Mouse (Mus musculus): ENCODE measurements at regions not wholly inside any gene's neighbourhood (a gene's known extent, or its start where the extent isn't known, plus 50 kb on each side); places are given as distances from the start of the nearest gene placed in this dataset.

DNA sequence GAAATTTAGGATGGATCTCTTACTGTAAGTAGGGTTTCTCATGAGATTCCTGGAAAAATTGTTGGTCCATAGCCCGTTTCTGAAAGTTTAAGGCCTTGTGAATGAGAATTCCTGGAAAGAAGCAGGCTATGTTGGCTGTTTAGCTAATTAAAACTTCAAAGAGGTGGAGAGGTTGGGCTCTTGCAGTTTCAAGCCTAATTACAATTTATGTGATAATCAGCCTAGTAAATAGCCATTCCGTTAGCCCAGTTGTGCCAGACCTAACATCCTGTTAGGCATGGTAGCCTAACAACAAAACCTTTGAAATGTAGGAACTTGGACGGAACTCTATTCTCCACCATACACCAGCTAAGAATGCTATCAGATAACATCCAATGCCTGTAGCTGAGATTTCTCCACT, 235.0 kb downstream of the Fam43a start:
- POLR2A ChIA-PET = interaction anchor here in 2 of 4 experiments (0.6 to 2.9 kb wide), 13 partner anchors 7 to 263 kb away, joined by 3 to 21 read pairs (median 4); partner anchors contain the start of gene Fam43a (in 1 of the 2)
- CTCF ChIA-PET = interaction anchor here in 3 of 4 experiments (0.6 to 1.3 kb wide), 3 partner anchors 9 to 314 kb away, joined by 3 read pairs; no protein-coding TSS in a partner anchor

DNA sequence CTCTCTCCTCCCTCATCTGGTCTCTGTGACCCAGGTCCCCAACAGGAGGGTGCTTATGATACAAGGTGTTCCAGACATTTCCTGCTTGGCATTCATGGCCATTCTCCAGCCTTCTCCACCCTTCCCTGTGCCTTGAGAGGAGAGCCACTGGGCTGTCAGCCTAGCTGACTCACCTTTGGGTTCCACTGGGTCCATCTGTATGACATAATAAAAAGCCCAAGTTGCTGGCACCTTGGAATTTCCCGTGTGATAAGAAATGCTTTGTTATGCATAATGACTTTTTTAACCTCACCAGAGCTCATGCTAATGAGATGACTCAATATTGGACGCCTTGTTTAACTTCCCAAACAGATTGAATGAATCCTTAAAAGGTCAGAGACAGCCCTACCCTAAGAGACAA, 236.2 kb downstream of the Fam43a start:
- POLR2A ChIA-PET = interaction anchor here in 2 of 4 experiments (1.3 to 2.9 kb wide), 8 partner anchors 9 to 236 kb away, joined by 3 to 21 read pairs (median 4); partner anchors contain the start of gene Fam43a (in 1 of the 2)
- CTCF ChIA-PET = no interaction called here

DNA sequence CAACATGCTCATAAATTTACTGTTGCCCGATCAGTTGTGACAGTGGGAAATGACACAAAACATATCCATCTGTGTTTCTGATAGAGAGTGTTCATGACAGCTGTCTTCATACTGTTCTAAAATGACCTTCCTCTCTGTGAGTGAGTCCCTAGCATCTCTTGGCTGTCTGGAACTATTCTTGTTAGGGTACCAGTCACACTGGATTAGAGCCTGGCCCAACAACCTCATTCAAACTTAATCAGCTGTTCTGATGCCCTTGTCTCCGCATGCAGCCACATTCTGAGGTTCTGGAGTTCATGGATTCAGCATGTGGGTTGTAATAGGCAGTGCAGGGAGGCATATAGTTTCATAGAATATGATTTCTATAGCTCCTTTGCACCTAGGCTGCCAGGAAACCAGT, 238.4 kb downstream of the Xxylt1 start:
- POLR2A ChIA-PET = no interaction called here

DNA sequence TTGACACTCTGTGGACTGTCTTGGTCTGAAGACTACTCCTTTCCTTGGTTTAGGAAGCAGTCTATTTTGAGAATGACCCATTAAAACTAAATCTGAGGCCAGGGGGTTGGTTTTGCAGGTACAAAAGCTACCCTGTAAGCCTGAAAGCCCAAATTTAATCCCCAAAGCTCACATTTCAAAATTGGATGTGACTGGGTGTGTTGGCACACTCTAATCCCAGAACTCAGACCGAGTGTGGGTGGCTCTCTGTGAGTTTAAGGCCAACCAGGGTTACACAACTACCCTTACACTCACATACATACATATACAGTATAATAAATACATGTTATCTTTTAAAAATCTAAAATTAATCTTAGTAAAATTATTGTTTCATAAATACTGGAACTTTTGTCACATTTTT, 228.6 kb downstream of the Xxylt1 start:
- ChIA-PET CTCF (no interaction called here), POLR2A (interaction anchor here in 1 of 4 experiments (1.2 kb wide), 1 partner anchor 252 kb away, joined by 4 read pairs; no protein-coding TSS in a partner anchor)

More for the DNA sequence above, 238.4 kb downstream of the Xxylt1 start:
- CTCF ChIA-PET = no interaction called here

DNA sequence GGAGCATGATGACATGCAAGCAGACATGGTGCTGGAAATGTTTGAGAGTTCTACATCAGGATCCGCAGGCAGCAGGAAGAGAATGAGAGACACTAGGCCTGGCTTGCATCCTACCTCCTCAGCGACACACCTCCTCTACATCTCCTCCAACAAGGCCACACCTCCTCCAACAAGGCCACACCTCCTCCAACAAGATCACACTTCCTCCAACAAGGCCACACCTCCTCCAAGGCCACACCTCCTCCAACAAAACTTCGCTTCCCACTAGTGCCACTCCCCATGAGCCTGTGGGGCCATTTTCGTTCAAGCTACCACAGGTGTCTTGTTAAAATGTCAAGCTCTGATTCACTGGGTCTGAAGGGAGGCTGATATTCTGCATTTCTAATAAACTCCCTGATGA, 226.5 kb downstream of the Xxylt1 start:
- ChIA-PET POLR2A (interaction anchor here in 2 of 4 experiments (0.5 to 0.6 kb wide), 3 partner anchors 31 to 133 kb away, joined by 3 read pairs; no protein-coding TSS in a partner anchor), CTCF (no interaction called here)

DNA sequence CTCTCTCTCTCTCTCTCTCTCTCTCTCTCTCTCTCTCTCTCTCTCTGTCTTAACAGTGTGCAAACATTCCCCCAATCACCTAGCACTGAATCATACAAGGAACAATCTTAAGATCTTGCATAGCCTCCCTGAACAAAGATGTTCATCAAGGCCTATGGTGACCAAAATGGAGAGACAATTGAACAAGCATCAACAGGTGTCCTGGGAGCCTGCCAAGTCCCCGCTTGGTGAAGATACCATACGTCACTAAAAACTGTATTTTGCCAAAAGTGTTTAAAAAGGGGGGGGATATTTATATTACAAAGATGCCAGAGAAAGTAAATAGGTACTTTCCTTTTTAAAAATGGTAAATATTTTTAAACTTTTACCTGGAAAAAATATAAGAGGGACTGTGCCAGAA, 223.6 kb downstream of the Xxylt1 start:
- ChIA-PET POLR2A (interaction anchor here in 1 of 4 experiments (0.5 kb wide), 1 partner anchor 111 kb away, joined by 3 read pairs; no protein-coding TSS in a partner anchor), CTCF (no interaction called here)

DNA sequence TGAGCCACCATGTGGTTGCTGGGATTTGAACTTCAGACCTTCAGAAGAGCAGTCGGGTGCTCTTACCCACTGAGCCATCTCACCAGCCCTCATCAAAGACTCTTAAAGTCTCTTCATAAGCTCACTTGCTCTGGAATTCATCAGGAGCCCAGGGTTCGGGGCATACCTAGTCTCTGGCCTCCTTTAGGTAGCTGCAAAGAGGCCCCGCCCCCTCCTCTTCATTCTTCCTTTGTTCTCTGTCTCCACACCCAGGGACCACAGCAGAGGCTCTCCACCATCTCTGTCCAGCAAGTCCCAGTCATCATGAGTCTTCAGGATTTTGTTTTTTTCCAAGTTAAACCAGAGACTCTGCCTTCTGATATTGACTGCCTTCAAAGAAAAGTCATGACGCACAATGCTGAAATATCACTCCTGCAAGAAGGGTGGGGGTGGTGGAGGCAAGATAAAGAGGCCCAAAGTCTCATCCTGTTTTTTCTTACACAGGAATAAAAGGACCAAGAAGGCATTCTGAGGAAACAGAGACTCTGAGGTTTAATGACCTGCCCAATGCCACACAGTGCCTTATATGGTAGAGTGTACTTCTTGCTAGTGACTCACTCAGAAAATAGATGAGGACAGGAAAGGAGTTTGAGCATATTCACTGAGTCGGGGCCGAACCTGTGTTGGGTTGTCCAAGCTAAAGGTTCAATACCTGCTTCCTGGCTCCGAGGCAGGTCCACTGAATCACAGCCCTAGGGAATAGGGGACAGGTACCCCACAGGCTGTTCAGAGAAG, 211.9 kb downstream of the Xxylt1 start:
- ChIA-PET CTCF (interaction anchor here in 2 of 4 experiments (1.0 to 1.3 kb wide), 4 partner anchors 49 to 555 kb away, joined by 3 to 4 read pairs (median 3); no protein-coding TSS in a partner anchor), POLR2A (interaction anchor here in 2 of 4 experiments (0.7 to 1.2 kb wide), 3 partner anchors 66 to 683 kb away, joined by 3 read pairs; no protein-coding TSS in a partner anchor)

DNA sequence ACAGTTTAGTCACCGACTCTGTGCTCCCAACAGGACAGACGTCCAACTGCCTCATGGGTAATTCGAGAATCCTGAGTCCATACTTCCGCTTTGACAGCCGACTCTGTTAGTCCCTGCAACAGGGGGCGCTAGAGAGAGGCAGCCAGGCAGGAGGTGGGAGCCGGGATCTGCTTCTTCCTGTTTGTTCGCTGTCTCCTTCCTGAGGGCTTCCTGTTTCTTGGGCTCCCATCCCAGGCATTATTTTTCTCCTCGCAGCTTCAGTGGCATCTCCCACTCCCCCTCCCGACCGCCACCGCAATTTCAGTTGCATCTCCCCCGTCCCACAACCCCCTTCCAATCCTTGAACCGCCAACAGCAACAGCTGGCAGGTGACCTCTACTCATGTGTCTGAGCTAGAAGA, 211.1 kb downstream of the Xxylt1 start:
- ChIA-PET POLR2A (interaction anchor here in 3 of 4 experiments (0.6 to 1.2 kb wide), 15 partner anchors 10 to 554 kb away, joined by 3 to 7 read pairs (median 3); partner anchors contain the start of gene Fam43a (in 1 of the 3)), CTCF (interaction anchor here (0.6 to 2.0 kb wide), 17 partner anchors 11 to 1839 kb away, joined by 3 to 20 read pairs (median 4); no protein-coding TSS in a partner anchor)

DNA sequence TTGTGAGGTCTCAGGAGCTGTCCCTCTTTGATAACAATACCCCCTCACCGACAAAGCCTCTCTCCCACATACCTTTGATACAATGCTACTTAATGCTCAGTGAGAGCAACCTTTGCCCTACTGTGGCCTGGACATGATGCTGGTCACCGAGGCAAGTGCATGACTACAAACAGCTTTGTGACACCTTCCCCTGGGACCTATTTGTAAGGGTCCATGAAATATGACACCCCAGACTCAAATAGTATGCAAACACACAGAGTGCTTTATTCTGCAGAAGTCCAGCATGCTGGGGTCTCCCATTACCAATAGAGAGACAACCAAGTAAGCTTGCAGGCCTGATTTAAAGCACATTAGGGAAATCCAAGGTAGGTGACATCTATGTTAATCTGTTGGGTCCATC, 210.6 kb downstream of the Xxylt1 start:
- ChIA-PET CTCF (interaction anchor here (0.6 to 2.0 kb wide), 18 partner anchors 11 to 1838 kb away, joined by 3 to 20 read pairs (median 4); no protein-coding TSS in a partner anchor), POLR2A (interaction anchor here in 3 of 4 experiments (0.6 to 1.5 kb wide), 16 partner anchors 10 to 554 kb away, joined by 3 to 7 read pairs (median 3); partner anchors contain the start of genes Fam43a (in 1 of the 3) and Xxylt1 (in 1 of the 3))

DNA sequence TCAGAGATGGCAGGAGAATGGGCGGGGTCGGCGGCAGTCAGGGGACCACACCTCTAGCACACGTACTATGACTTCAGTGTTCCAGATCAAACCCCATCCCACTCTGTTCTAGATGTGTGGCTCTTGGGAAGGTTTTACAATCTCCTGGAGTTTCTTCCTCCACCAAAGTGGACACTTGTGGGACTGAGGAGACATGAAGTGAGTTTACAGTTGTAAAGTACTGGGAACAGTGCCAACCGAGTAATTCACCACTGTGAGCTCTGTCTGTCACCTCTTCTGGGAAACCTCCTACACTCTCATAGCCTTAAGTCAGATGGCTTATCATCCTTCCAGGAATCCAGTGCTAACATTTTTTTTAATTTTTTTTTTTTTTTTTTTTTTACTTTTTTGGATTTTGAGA, 209.1 kb downstream of the Xxylt1 start:
- ChIA-PET CTCF (interaction anchor here in 2 of 4 experiments (0.7 kb wide), 2 partner anchors 11 to 333 kb away, joined by 3 to 8 read pairs; no protein-coding TSS in a partner anchor), POLR2A (interaction anchor here in 3 of 4 experiments (0.5 to 2.3 kb wide), 6 partner anchors 10 to 863 kb away, joined by 3 to 9 read pairs (median 4); no protein-coding TSS in a partner anchor)

DNA sequence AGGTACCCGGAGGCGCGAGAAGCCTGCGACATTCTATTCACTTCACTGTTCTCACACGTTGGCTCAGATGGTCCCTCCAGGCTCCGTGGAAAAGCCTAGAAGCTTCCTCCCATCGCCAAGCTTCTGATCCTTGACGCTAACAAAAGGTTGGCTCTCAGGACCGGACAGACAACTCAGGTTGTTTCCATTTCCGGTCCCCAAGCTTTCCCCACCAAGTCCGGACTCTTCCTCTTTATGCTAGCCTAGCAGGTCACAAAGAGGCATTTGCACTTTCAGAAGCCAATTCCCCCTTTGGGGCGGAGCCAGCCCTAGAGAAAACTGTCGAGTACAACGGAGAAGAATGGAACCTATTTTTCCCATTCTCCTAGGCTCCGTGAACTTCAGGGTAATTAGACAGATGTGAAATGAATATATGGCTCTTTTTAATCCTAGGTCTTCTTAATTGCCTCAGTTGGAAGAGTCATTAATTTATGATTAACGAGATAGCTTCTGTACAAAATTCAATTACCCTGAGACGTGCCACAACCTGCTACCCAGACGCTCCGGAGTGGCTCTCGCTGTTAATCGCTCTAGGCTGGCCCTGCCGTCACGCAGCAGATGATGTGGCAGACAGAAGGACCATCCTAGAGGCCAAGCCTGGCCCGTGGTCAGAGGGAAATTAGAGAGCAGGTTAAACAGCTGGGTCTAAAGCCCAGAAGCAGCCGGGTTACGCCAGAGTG, 207.6 kb downstream of the Xxylt1 start:
- ChIA-PET POLR2A (interaction anchor here in 2 of 4 experiments (0.6 to 2.3 kb wide), 6 partner anchors 17 to 273 kb away, joined by 3 to 9 read pairs (median 3); no protein-coding TSS in a partner anchor), CTCF (interaction anchor here in 3 of 4 experiments (0.6 to 1.1 kb wide), 3 partner anchors 201 to 718 kb away, joined by 3 to 4 read pairs (median 3); no protein-coding TSS in a partner anchor)

DNA sequence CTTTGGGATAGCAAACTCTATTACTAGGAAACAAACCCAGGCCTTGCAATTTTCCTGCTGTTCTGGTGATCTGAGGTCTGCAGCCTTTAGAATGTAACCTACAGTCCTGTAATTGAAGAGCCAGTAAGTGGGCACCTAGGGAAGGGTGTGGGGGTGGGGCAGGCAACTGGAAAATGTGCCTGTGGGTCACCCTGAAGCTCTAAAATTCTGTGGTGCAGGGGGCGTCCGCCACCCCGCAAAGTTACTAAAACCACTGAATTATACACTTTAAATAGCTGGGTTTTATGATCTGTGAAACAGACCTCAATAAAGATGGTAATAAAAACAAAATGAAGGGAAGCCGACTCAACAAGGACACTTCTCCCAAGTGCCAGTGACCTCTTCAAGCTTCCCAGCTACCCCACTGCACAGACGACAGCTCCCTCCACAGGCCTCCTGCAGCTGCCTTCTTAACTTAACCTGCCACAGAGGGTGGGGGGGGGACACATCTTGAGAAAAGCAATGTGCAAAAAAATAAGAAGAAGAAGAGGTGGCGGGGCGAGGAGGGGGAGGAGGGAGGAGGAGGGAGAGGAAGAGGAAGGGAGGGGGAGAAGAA, 205.9 kb downstream of the Xxylt1 start:
- CTCF ChIA-PET = interaction anchor here in 3 of 4 experiments (0.6 to 0.8 kb wide), 4 partner anchors 87 to 274 kb away, joined by 3 to 11 read pairs (median 6); no protein-coding TSS in a partner anchor
- POLR2A ChIA-PET = interaction anchor here in 2 of 4 experiments (0.6 to 0.8 kb wide), 2 partner anchors 106 to 183 kb away, joined by 3 to 4 read pairs; no protein-coding TSS in a partner anchor

DNA sequence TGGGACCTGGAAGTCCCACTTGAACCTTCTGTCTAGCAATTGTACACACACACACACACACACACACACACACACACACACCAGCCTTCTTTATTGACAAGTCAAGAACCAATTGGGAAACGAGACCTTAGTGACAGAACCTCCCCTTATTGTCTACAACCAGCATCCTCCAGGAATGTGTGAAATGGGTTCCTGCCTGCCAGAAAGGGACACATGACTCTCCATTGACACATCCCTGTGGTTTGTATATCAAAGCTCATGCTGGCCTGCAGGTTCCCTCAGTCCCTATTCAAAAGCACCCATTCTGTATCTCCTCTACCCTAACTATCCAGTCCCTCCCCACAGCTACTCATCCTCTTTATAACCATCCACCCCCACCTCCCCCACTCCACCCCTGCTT, 202.4 kb downstream of the Xxylt1 start:
- ChIA-PET CTCF (interaction anchor here in 1 of 4 experiments (0.7 kb wide), 1 partner anchor 78 kb away, joined by 3 read pairs; no protein-coding TSS in a partner anchor), POLR2A (interaction anchor here in 1 of 4 experiments (0.7 to 1.0 kb wide), 2 partner anchors 19 to 85 kb away, joined by 3 to 5 read pairs; no protein-coding TSS in a partner anchor)

DNA sequence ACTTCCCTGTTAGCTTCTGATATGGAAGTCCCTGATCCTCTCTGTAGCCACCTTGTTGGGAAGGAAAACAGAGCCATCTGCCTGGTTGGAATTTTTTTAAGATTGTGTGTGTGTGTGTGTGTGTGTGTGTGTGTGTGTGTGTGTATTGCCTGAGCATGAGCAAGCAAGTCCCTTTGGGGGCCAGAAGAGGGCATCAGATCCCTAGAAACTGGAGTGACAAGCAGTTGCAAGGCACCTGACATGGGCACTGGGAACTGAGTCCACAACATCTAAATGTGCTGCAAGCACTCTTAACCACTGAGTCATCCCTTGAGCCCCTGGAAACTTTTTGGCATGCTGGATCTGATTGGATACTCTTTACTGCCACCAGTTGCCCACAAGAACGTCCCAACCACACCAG, 201.4 kb downstream of the Xxylt1 start:
- POLR2A ChIA-PET = interaction anchor here in 3 of 4 experiments (0.6 to 0.8 kb wide), 4 partner anchors 72 to 555 kb away, joined by 3 to 5 read pairs (median 4); no protein-coding TSS in a partner anchor
- CTCF ChIA-PET = interaction anchor here in 1 of 4 experiments (0.6 kb wide), 1 partner anchor 347 kb away, joined by 3 read pairs; no protein-coding TSS in a partner anchor

DNA sequence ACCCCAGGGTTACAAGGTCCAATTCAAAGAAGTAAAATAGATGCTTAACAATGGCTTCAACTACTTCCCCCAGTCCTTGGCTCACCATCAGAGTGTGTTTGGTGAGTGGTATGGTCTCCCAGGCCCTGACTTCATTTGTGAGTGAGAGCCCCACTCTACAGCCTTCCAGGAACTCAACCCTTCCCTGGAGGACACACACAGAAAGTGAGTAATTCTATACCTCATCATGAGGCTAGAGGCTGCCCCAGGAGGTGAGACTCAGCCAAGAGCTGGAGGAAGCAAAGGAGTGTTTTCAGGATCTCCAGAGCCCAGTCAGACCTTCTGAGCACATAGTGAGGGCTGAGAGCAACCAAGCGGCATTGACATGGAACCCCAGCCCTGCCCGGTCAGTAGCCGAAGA, 200.6 kb downstream of the Xxylt1 start:
- ChIA-PET CTCF (interaction anchor here in 1 of 4 experiments (0.5 kb wide), 1 partner anchor 61 kb away, joined by 11 read pairs; no protein-coding TSS in a partner anchor), POLR2A (interaction anchor here in 2 of 4 experiments (0.7 to 1.8 kb wide), 2 partner anchors 10 to 281 kb away, joined by 3 to 7 read pairs; partner anchors contain the start of gene Fam43a (in 1 of the 2))

DNA sequence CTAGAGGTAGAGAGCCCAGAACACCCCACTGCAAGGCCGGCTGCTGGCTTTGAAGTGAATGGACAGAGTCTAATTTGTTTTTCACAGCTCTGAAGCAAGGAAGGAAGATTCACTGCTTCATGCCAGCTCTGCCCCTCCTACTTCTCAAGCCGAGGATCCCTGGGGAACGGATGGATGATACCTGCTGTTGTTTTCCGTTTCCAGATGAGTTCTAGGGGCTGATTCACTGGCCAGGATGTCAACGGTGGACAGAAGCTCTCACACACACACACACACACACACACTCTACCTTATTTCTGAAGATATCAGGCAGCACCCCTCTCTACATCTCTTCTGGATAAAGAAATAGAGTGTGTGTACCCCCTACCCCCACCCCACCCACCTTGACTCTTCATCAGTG, 200.0 kb downstream of the Xxylt1 start:
- POLR2A ChIA-PET = interaction anchor here in 3 of 4 experiments (0.7 to 1.8 kb wide), 4 partner anchors 9 to 281 kb away, joined by 3 to 7 read pairs (median 3); partner anchors contain the start of gene Fam43a (in 1 of the 3)
- CTCF ChIA-PET = interaction anchor here in 1 of 4 experiments (1.1 kb wide), 1 partner anchor 467 kb away, joined by 4 read pairs; no protein-coding TSS in a partner anchor

DNA sequence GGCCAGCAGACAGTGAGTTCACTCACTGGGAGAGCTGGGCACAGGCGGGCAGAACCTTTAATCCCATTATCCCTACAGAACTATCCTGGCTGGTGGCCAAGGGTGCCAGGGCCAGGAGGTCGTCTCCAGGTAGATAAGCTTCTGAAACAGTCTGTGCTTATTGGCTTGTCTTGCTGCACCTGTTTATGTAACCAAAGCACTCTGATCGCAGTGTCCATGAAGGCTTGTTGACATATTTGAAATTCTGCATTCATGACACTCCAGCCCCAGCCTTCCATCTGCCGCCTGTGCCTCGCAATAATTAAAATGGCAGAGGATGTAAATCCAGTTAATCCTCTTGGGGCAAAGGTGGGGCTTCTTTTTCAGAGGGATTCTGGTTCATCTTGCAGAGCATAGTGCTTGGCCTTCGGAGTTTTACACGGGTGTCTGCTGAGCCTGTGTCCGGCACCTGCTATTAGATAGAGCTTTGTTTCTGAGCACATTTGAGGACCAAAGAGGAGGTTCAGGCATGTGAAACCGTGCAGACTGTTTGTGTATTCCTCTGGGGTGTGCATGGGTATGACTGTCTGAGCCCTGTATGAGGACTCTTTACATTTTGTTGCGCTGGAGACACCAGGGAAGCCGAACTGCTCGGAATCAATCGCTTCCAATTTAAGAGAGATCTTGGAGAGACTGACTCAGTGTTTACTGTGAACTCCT, 197.6 kb downstream of the Xxylt1 start:
- ChIA-PET POLR2A (no interaction called here), CTCF (interaction anchor here in 1 of 4 experiments (0.5 kb wide), 1 partner anchor 11 kb away, joined by 8 read pairs; no protein-coding TSS in a partner anchor)
